Mouse (Mus musculus) bone marrow, adult 2 months (tissue): ENCODE measurements at regions not wholly inside any gene's neighbourhood (a gene's known extent, or its start where the extent isn't known, plus 50 kb on each side); places are given as distances from the start of the nearest gene placed in this dataset.

Source experiments
- H3K27ac ChIP-seq: fragments of 200-500 bp; 2 replicates; pipeline ENCODE4 v1.5.1; 2012; ENCODE audit warnings: low read depth, mild to moderate bottlenecking, control low read depth, inconsistent platforms, low read length; ENCODE audit not compliant: control insufficient read depth, poor library complexity, insufficient read depth
- H3K4me1 ChIP-seq: fragments of 200-500 bp; 2 replicates; pipeline ENCODE4 v1.6.1; 2011; ENCODE audit warnings: low read length; ENCODE audit not compliant: control insufficient read depth, insufficient read depth
- H3K4me3 ChIP-seq: fragments of 200-500 bp; replicated peaks from 2 replicates; pipeline ENCODE3; 2011; ENCODE audit warnings: mild to moderate bottlenecking, low read depth, low read length, control low read depth; ENCODE audit not compliant: control insufficient read depth
- CTCF ChIP-seq: fragments of 200-500 bp; IDR thresholded peaks from 2 replicates; pipeline ENCODE4 v1.5.1; 2011; ENCODE audit warnings: low read length, control low read depth; ENCODE audit not compliant: control insufficient read depth, insufficient read depth
- POLR2A ChIP-seq: fragments of 200-500 bp; IDR thresholded peaks from 2 replicates; pipeline ENCODE4 v1.6.1; 2011; ENCODE audit warnings: low read depth, mild to moderate bottlenecking, control low read depth, low read length, borderline replicate concordance; ENCODE audit not compliant: control insufficient read depth
- WGBS: fragments of 180-500 bp; shearing (Covaris S2); methylation state at CpG from one replicate; pipeline ENCODE4 v1.1.7; 2018; 5-methylcytosine and 5-hydroxymethylcytosine counted together

- no peak overlapping the region for H3K27ac ChIP-seq
- no peak overlapping the region for H3K4me3 ChIP-seq
- TF ChIP-seq POLR2A = no peak
- TF ChIP-seq CTCF = no peak
- WGBS = 66% methylated on average over 5 of the region's 5 CpGs
- H3K4me1 ChIP-seq = no peaks in the 10 kb centered on the region
These were observed 59.0 kb upstream of the Ppara start for GRCm38 (mm10) chr15:85675736-85676135.

GRCm38 (mm10) chr15:85676156-85676555 is 58.6 kb upstream of the Ppara start:
- TF ChIP-seq CTCF (no peak), POLR2A (no peak)

GRCm38 (mm10) chr15:85676871-85677270 is 57.9 kb upstream of the Ppara start:
- WGBS = 90% methylated on average over 10 of the region's 10 CpGs
- Histone ChIP-seq H3K27ac (no peak overlapping the region), H3K4me1 (no peaks in the 10 kb centered on the region), H3K4me3 (no peak overlapping the region)
- TF ChIP-seq CTCF = no peak
- TF ChIP-seq POLR2A = no peak

More at GRCm38 (mm10) chr15:85676156-85676555, 58.6 kb upstream of the Ppara start:
- Histone ChIP-seq H3K27ac (no peak overlapping the region), H3K4me1 (no peaks in the 10 kb centered on the region), H3K4me3 (no peak overlapping the region)
- WGBS = 89% methylated on average over 3 of the region's 3 CpGs

DNA sequence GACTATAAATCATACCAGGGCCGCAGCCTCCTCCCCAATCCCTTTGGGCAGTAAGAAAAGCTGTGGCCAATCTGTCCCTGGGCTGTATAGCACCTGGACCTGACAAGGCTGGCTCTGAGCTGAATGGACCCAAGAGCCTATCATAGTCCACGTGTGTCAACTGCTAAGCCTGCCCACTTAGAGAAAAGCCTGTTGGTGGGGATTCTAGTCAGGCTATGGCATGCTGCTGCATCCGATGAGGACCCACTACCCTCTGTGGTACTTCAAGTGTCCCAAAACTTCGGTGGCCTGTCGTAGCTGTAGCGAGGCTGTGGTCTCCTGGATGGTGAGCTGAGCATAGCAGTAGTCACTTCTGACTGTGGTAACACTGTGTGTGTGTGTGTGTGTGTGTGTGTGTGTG is 57.4 kb upstream of the Ppara start:
- 89% methylated on average over 6 of the region's 6 CpGs for WGBS
- Histone ChIP-seq H3K27ac (no peak overlapping the region), H3K4me1 (no peaks in the 10 kb centered on the region), H3K4me3 (no peak overlapping the region)
- TF ChIP-seq CTCF (no peak), POLR2A (no peak)

GRCm38 (mm10) chr15:85677855-85678254 is 56.9 kb upstream of the Ppara start:
- Histone ChIP-seq H3K4me3 (no peak overlapping the region), H3K4me1 (no peaks in the 10 kb centered on the region), H3K27ac (no peak overlapping the region)
- 84% methylated on average over 10 of the region's 10 CpGs for WGBS
- no peak for TF ChIP-seq CTCF
- no peak for TF ChIP-seq POLR2A

- Histone ChIP-seq H3K27ac (no peak overlapping the region), H3K4me1 (no peaks in the 10 kb centered on the region), H3K4me3 (no peak overlapping the region)
- TF ChIP-seq CTCF = no peak
- TF ChIP-seq POLR2A = no peak
- WGBS = 88% methylated on average over 15 of the region's 15 CpGs
These were observed 56.4 kb upstream of the Ppara start for GRCm38 (mm10) chr15:85678351-85678895.

GRCm38 (mm10) chr15:85678981-85679708 is 55.6 kb upstream of the Ppara start:
- WGBS = 83% methylated on average over 24 of the region's 24 CpGs
- TF ChIP-seq POLR2A (no peak), CTCF (no peak)
- H3K27ac ChIP-seq = no peak overlapping the region

GRCm38 (mm10) chr15:85679864-85680428 is 54.8 kb upstream of the Ppara start:
- Histone ChIP-seq H3K4me3 (no peak overlapping the region), H3K4me1 (no peaks in the 10 kb centered on the region), H3K27ac (no peak overlapping the region)
- no peak for TF ChIP-seq CTCF
- TF ChIP-seq POLR2A = no peak
- 91% methylated on average over 10 of the region's 10 CpGs for WGBS

More at GRCm38 (mm10) chr15:85678981-85679708, 55.6 kb upstream of the Ppara start:
- Histone ChIP-seq H3K4me1 (no peaks in the 10 kb centered on the region), H3K4me3 (no peak overlapping the region)
